Mouse (Mus musculus): ENCODE measurements around the gene Ptpn21. TPM values are rescaled to one million over a fixed set of nuclear protein-coding genes. Genes with fewer than 3 reads are reported as not detected.
A peak's percentile ranks its signal among the peaks of the same experiment; 100 is the strongest.

Ptpn21 gene
- polyA plus RNA-seq, 1 experiment from 2014 or later = 9.8 TPM

DNA sequence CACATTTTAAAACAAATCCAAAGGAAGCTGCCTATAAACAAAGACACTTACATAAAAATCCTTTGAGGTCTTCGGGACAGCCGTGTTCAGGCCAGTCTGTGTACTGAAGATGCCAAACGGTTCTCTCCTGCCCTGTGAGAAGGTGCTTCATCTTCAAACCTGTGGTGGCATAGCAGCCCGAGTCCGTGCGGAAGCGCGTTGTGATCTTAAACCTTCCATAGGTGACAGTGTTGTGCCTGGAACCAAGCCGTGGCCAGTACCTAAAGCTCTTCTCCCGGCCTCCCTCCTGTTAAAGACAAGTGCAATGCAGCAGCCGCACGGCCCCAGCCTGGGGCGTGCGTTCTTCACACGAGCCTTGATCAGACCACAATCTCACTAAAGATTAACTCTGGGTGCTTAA, 57.3 kb downstream of the Ptpn21 start:
- Histone ChIP-seq H3K4me1 (no peaks in the 10 kb centered on the region), H3K36me3 (peaks cover 43% of the 10 kb centered on the region), H3K4me3 (no peak overlapping the region), H3K27ac (replicated peaks) (no peak overlapping the region), H3K27me3 (no peaks in the 10 kb centered on the region), H3K4me2 (replicated peaks) (no peak overlapping the region), H3K9ac (replicated peaks) (no peak overlapping the region), H3K9me3 (no peaks in the 10 kb centered on the region)
- no peak for ATAC-seq (ENCODE audit: low FRiP score, low read depth)
- WGBS = 94% methylated on average over 15 of the region's 15 CpGs

DNA sequence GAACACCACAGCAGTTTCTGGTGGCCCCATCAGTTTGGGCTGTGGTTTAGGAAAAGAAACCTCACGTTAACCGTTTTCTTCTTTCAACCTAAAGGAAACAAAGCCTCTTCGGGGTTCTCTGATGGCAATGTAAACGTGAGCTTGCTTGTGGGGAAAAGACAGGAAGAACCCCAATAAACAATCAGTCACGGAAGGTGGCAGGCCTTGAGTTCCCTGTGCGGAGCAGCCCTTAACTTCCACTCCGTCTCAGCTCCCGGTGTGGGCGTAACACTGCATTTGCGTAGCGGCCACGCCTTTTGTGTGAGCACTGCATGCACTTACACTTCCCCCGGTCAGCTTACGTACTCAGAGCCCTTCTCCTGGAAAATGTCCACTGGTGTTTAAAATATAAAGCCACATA, 59.9 kb downstream of the Ptpn21 start:
- Histone ChIP-seq H3K36me3 (peaks cover 39% of the 10 kb centered on the region), H3K4me2 (replicated peaks) (no peak overlapping the region), H3K9ac (replicated peaks) (no peak overlapping the region), H3K9me3 (no peaks in the 10 kb centered on the region), H3K4me1 (0 out of 2 replicates have a peak, but pooled peaks cover 3% of the 10 kb centered on the region), H3K27ac (replicated peaks) (no peak overlapping the region), H3K27me3 (no peaks in the 10 kb centered on the region), H3K4me3 (no peak overlapping the region)
- WGBS = 55% methylated on average over 14 of the region's 14 CpGs
- no peak for ATAC-seq (ENCODE audit: low FRiP score, low read depth)

DNA sequence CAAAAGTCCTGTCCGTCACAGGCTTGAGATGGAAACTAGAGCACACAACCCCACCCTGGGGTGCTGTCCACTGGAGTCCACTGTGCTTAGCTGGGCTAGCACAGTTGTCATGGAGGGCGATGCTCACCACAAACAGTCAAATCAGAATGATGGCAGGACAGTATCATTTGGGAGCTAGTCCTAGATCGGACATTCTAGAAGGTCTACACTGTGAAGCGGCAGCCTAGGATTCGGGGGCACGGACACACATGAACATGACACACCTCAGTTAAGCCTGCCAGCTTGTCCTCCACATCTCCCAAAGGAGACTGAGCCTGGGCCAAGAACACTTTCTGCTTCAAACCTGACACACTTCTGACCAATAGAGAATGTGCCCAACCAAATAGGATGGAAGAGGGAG, 60.3 kb downstream of the Ptpn21 start:
- Histone ChIP-seq H3K4me3 (no peak overlapping the region), H3K27ac (replicated peaks) (no peak overlapping the region), H3K27me3 (no peaks in the 10 kb centered on the region), H3K4me2 (replicated peaks) (no peak overlapping the region), H3K9ac (replicated peaks) (no peak overlapping the region), H3K9me3 (no peaks in the 10 kb centered on the region), H3K36me3 (peaks cover 34% of the 10 kb centered on the region), H3K4me1 (0 out of 2 replicates have a peak, but pooled peaks cover 3% of the 10 kb centered on the region)
- no peak for ATAC-seq (ENCODE audit: low FRiP score, low read depth)
- 100% methylated on average over 6 of the region's 6 CpGs for WGBS

DNA sequence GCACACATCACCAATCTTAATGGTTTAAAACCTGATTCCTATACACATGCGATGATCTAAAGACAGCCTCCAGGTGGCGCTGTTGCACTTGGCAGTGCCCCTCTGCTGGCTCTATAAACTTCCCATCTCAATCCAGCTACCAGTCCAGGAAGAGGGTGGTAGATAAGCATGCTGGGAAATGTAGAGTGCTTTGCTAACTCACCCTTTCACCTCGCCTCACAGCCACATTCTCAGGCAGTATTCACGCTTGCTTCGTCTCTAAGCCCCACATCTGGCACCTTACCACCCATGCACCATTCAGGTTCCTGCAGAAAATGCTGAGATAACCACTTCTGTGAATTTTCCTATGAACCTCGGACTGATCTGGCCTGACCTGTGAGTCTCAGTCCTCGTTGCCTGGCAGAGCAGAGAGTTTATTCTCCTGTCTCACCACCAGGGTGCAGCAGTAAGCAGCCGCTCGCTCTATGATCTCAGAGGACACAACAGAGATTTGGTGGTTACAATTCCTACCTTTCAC, 62.5 kb downstream of the Ptpn21 start:
- Histone ChIP-seq H3K36me3 (peaks cover 26% of the 10 kb centered on the region), H3K4me2 (replicated peaks) (peak overlapping the region; percentile 41), H3K9me3 (no peaks in the 10 kb centered on the region), H3K27ac (replicated peaks) (no peak overlapping the region), H3K9ac (replicated peaks) (no peak overlapping the region), H3K4me1 (0 out of 2 replicates have a peak, but pooled peaks cover 3% of the 10 kb centered on the region), H3K27me3 (no peaks in the 10 kb centered on the region), H3K4me3 (peak overlapping the region; percentile 21; the same call in 1 of the 2 replicates)
- WGBS = 11% methylated on average over 9 of the region's 9 CpGs
- ATAC-seq (ENCODE audit: low FRiP score, low read depth) = peak; percentile 75

DNA sequence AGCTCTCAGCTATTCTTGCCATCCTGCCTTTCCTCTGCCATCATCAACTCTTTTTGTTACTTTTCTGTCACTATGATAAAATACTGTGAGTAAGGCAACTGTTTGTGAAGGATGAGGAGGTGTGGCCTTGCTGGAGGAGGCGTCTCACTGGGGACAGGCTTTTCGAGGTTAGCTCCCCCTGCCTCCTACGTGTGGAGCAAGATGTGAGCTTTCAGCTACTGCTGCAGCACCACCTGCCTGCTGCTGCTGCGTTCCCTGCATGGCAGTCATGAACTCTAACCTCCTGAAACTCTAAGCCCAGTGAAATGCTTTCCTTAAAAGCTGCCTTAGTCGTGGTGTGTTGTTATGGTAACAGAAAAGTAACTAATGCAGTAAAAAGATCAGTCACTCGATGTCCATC, 63.3 kb downstream of the Ptpn21 start:
- H3K36me3 ChIP-seq = peaks cover 24% of the 10 kb centered on the region
- ATAC-seq (ENCODE audit: low FRiP score, low read depth) = no peak
- 63% methylated on average over 6 of the region's 6 CpGs for WGBS

DNA sequence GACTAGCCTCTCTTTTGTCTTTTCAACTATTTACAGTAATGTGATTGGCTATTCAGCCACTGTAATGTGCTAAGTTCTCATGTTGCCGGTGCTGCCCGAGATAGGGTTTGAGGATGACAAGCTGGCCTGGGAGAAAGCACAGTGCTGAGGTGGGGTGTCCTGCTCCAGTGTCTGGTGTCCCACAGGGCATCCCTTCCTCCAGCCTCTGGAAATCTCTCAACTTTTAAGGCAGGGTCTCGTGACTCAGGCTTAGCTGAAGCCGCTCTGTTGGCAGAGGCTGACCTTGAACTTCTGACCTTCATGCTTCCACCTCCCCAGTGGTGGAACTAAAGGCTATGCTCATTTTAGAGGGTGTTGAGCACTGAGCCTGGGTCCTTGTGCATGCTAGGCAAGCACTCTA, 66.8 kb downstream of the Ptpn21 start:
- Histone ChIP-seq H3K9me3 (no peaks in the 10 kb centered on the region), H3K27me3 (no peaks in the 10 kb centered on the region), H3K4me3 (no peak overlapping the region), H3K4me1 (0 out of 2 replicates have a peak, but pooled peaks cover 3% of the 10 kb centered on the region), H3K4me2 (replicated peaks) (no peak overlapping the region), H3K27ac (replicated peaks) (no peak overlapping the region), H3K9ac (replicated peaks) (no peak overlapping the region), H3K36me3 (peaks cover 17% of the 10 kb centered on the region)
- ATAC-seq (ENCODE audit: low FRiP score, low read depth) = no peak
- WGBS = 92% methylated on average over 4 of the region's 4 CpGs

More for the DNA sequence above, 63.3 kb downstream of the Ptpn21 start:
- Histone ChIP-seq H3K9ac (replicated peaks) (no peak overlapping the region), H3K27ac (replicated peaks) (no peak overlapping the region), H3K4me3 (no peak overlapping the region), H3K9me3 (no peaks in the 10 kb centered on the region), H3K4me2 (replicated peaks) (no peak overlapping the region), H3K4me1 (0 out of 2 replicates have a peak, but pooled peaks cover 3% of the 10 kb centered on the region), H3K27me3 (no peaks in the 10 kb centered on the region)

DNA sequence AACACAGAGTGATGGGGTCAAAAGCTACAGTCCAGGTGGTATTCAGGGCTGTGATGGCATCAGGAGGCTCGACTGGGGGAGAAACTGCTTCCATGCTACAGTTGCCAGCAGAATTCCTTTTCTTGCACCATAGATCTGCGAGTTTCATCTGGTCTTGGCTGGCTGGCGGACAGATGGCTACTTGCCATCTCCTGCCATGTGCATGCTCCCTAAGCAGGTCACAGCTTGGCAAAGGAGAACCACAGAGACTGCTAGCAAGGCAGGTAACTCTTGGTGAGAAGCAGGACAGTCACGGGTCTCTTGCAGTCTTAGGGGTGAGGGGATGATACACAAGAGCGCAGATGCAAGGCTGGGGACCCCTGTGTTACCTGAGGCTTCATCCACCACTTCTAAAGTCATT, 67.3 kb downstream of the Ptpn21 start:
- Histone ChIP-seq H3K27me3 (no peaks in the 10 kb centered on the region), H3K4me2 (replicated peaks) (no peak overlapping the region), H3K36me3 (peaks cover 19% of the 10 kb centered on the region), H3K9ac (replicated peaks) (no peak overlapping the region), H3K4me1 (0 out of 2 replicates have a peak, but pooled peaks cover 3% of the 10 kb centered on the region), H3K27ac (replicated peaks) (no peak overlapping the region), H3K4me3 (no peak overlapping the region), H3K9me3 (no peaks in the 10 kb centered on the region)
- WGBS = 86% methylated on average over 5 of the region's 5 CpGs
- no peak for ATAC-seq (ENCODE audit: low FRiP score, low read depth)

DNA sequence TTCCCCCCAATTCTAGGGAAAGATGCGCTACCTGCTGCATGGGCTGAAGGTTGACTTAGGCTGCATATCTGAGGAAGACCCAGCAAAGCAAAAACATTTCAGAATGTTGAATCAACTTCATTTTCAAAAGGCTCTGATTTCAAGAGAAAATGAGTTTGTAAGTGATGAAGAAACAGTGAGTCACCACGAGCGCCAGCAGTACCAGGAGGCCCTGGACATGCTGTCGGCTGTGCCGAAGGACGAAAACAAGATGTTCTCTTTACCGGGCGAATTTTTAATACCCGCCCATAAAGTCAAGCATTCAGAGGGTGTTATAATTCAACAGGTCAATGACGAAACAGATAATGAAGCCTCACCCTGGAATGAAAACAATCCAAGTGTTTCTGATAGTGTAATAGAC, 68.1 kb downstream of the Ptpn21 start:
- ATAC-seq (ENCODE audit: low FRiP score, low read depth) = no peak
- Histone ChIP-seq H3K9ac (replicated peaks) (no peak overlapping the region), H3K27me3 (no peaks in the 10 kb centered on the region), H3K4me1 (no peaks in the 10 kb centered on the region), H3K27ac (replicated peaks) (no peak overlapping the region), H3K9me3 (no peaks in the 10 kb centered on the region), H3K4me2 (replicated peaks) (no peak overlapping the region), H3K4me3 (no peak overlapping the region), H3K36me3 (peaks cover 19% of the 10 kb centered on the region)
- 94% methylated on average over 10 of the region's 10 CpGs for WGBS

DNA sequence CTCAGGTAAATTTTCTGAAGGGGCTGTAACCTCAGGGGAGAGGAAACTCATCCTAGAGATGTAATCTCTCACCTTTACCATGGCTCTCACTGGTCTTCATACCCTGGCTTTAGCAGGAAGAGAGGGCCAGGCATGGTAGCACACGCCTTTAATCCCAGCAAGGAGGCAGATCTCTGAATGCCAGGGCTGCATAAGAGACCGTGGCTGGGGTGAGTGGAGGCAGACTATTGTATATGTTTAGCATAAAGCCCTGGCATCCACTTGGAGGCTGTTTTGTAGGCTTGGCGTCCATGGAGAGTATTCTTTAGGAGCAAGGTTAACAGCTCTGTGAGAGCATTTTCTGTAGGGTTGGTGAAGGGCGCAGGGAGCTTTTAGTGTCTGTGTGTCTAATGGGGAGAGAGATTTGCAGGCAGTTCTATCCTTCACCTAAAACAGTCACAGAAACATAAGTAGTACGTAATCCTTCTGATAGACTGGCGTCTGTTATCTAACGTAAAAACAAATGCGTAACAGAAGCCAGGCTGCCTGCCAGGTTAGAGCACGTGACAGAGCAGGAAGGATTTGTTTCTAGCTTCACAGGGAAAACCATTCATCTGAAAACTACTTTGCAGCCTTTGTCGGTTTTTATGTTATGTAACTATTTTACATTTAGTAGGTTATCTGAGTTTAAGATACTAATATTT, 68.9 kb downstream of the Ptpn21 start:
- Histone ChIP-seq H3K4me1 (no peaks in the 10 kb centered on the region), H3K27ac (replicated peaks) (no peak overlapping the region), H3K9ac (replicated peaks) (no peak overlapping the region), H3K4me3 (no peak overlapping the region), H3K9me3 (no peaks in the 10 kb centered on the region), H3K27me3 (no peaks in the 10 kb centered on the region), H3K36me3 (peaks cover 19% of the 10 kb centered on the region), H3K4me2 (replicated peaks) (no peak overlapping the region)
- no peak for ATAC-seq (ENCODE audit: low FRiP score, low read depth)
- 84% methylated on average over 10 of the region's 10 CpGs for WGBS

DNA sequence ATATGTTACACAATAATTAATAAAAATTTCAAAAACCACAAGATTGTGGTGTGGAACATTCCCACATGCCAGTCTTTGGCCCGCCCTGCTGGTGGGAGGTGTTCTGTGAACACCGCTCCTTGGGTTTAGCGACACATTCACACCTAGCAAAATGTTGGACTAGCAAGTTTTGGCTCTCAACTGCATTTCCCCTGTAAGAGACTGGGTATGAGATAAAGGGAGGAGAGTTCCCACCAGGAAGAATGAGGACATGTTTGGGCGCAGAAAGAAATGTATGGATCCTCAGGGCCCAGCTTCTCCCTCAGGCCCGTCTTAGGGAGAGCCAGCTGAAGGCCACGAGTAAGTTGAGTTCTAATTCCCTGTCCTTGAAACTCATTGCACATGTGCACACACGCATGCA, 74.6 kb downstream of the Ptpn21 start:
- no peak for ATAC-seq (ENCODE audit: low FRiP score, low read depth)
- Histone ChIP-seq H3K9ac (replicated peaks) (no peak overlapping the region), H3K27me3 (no peaks in the 10 kb centered on the region), H3K4me2 (replicated peaks) (no peak overlapping the region), H3K36me3 (peaks cover 32% of the 10 kb centered on the region), H3K9me3 (no peaks in the 10 kb centered on the region), H3K4me3 (no peak overlapping the region), H3K27ac (replicated peaks) (no peak overlapping the region), H3K4me1 (no peaks in the 10 kb centered on the region)
- WGBS = 93% methylated on average over 7 of the region's 7 CpGs

DNA sequence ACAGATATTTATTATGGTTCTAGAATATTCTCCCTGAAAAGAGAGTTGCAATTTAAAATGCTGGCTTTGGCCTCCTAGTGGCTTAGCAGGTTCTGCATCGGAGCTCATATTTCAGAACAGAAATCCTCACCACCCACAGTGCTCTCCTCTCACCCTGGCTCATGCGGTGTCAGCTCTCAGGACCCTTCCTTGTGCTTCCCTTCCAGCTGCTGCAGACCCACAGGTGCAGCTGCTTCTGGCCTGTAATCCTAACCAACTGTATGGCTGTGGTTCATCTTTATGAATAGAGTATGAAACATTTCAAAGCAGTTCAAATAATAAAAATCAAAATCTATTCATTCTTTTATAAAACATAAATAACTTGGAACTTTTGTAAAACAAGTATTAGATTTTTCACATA, 80.3 kb downstream of the Ptpn21 start:
- ATAC-seq (ENCODE audit: low FRiP score, low read depth) = no peak

DNA sequence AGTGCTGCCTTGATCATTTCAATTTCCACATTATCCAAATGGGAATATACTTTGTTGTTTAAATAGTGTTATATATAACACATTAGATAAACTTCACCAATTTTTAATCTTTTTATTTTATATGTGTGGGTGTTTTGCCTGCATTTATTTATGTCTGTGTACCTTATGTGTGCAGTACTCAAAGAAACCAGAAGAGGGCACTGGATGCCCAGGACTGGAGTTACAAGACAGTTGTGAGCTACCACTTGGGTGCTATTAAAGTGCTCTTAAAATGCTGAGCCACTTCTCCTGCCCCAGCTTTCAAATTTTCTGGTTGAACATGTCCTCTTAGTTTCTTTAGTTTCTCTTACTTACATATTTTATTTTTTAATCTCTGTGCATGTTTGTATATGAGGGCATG, 92.4 kb downstream of the Ptpn21 start:
- ATAC-seq (ENCODE audit: low FRiP score, low read depth) = no peak
- Histone ChIP-seq H3K9ac (replicated peaks) (no peak overlapping the region), H3K4me1 (no peaks in the 10 kb centered on the region)

More for the DNA sequence above, 80.3 kb downstream of the Ptpn21 start:
- no peak overlapping the region for H3K4me2 ChIP-seq (replicated peaks)
- H3K4me3 ChIP-seq = no peak overlapping the region
- no peak overlapping the region for H3K9ac ChIP-seq (replicated peaks)
- no peaks in the 10 kb centered on the region for H3K4me1 ChIP-seq
- no peaks in the 10 kb centered on the region for H3K9me3 ChIP-seq
- peaks cover 18% of the 10 kb centered on the region for H3K36me3 ChIP-seq
- no peaks in the 10 kb centered on the region for H3K27me3 ChIP-seq
- H3K27ac ChIP-seq (replicated peaks) = no peak overlapping the region
- 77% methylated on average over 2 of the region's 2 CpGs for WGBS

More for the DNA sequence above, 92.4 kb downstream of the Ptpn21 start:
- no peaks in the 10 kb centered on the region for H3K27me3 ChIP-seq
- no peak overlapping the region for H3K27ac ChIP-seq (replicated peaks)
- H3K4me3 ChIP-seq = no peak overlapping the region
- no peaks in the 10 kb centered on the region for H3K9me3 ChIP-seq
- H3K4me2 ChIP-seq (replicated peaks) = no peak overlapping the region
- H3K36me3 ChIP-seq = peaks cover 16% of the 10 kb centered on the region; the same call in 1 of the 2 replicates

All from midbrain, embryonic 12.5 days (tissue).